Mouse (Mus musculus) retina, adult 2 months (tissue): ENCODE results near the gene Rell1.
"Not testable (repeated sequence)": the region's sequence is repeated elsewhere in the genome, so short reads cannot be mapped to it uniquely, and the experiment has no call there.

Experiments used
- DNase-seq: peaks from one replicate; pipeline ENCODE4 v3.0.0-alpha.2; 2012; ENCODE audit warnings: low read depth, low spot score

The Rell1 gene

DNA sequence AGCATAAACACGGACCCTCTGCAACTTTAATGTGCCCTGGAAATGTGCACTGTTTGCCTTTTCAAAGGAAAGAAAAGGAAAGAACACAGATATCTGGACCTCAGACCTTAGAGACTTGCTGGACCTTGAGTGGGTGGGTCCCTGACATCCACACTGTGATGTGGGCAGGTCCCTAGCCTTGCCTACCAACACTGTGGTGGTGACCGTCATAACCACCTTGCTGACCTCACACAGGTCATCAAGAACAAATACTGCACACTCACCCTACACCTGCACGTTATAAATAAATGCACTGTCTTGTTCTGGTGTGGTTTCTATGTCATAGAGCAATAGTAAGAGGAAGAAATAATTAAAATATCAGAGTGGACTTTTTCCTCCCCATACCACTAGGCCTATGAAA is 65.4 kb downstream of the Rell1 start:
- no peak for DNase-seq

DNA sequence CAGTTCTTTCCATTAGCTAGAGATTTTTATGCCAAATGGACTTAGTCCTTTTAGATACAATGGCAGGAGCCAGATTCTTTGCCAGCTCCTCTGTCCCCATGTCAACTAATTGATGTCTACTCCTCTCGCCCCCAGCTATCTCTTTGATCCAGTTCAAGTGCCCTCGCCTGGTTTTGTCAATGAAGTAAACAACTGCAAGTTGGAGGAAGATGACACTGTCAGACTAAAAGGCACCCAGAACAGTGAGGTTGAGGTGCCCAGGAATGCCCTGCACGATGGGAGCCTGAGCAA is 70.9 kb downstream of the Rell1 start:
- DNase-seq: no peak

DNA sequence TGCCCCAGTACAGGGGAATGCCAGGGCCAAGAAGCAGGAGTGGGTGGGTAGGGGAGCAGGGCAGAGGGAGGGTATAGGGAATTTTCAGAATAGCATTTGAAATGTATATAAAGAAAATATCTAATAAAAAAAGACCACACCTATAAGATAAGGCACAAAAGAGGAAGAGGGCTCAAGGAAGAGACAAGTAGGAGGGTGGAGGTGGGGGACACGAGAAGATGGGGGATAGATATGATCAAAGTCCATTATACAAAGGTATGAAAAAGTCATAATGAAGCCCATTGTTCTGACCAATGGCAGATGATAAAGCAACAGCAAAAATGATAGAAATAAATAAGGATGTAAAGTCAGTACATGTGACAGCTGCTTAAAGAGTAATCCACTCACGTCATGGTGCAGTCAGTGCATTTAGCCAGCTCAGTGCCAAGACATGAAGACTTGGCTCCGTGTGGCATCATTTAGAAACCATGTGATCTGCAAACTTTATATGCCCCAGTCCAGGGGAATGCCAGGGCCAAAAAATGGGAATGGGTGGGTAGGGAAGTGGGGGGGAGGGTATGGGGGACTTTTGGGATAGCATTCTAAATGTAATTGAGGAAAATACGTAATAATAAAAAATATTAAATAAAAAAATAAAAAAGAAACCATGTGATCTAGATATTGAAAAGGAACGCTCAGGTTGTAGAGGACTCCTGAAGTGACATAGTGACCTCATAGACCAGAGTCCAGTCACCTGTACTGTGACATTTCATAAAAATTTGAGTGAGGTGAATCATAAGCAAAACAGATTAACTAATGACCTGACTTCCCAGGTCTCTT is 71.5 kb downstream of the Rell1 start:
- DNase-seq: not testable (repeated sequence)

DNA sequence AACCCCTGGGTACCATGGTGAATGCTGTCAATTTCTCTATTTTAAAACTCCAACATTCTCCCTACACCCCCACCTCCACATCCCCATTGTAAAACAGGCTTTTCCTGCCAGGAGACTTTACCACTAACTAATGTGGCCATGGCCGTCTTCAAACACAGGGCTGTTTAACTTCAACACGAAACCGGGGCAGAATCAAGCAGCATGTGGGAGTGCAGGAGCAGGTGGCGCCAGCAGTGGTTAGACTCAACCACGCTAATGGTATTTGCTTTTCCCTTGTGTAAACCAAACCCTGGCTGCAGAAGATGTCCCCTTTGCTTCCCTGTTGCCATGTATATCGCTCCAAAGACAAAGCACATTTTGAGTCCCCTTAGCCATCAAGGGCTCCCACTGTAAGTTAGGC is 76.8 kb downstream of the Rell1 start:
- no peak for DNase-seq

DNA sequence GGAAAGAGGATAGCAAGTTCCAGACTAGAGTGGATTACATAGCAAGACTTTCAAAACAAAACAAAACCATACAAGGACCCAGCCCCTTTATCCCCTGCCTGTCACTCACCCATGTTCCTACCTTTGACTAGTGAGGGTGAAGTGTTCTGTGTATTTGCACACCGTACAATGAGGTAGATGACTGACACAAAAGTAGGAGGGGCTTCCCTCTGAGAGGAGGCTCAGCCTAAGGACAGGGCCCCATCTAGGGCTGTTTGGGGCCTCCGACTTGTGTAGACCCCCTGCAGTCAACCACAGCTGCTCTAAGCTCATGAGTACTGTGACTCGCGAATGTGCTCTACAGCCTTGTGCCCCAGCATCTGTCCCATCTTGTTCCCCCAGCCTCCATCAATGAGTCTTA is 77.5 kb downstream of the Rell1 start:
- no peak for DNase-seq

DNA sequence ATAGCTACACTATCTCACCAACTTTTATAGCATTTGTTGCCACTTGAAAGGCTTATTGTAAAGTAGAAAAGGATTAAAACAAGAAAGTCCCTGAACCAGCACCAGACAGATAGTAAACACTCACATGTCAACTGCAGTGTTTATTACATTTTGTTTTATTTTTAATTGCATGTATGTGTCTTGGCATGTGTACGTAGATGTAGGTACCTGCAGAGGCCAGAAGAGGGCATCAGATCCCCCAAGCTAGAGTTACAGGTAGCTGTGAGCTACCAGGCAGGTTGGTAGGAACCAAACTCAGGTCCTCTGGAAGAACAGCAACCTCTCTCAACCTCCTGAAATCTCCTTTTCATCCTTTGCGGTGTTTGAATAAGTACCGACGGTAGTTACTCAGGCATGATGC is 81.6 kb downstream of the Rell1 start:
- no peak for DNase-seq

DNA sequence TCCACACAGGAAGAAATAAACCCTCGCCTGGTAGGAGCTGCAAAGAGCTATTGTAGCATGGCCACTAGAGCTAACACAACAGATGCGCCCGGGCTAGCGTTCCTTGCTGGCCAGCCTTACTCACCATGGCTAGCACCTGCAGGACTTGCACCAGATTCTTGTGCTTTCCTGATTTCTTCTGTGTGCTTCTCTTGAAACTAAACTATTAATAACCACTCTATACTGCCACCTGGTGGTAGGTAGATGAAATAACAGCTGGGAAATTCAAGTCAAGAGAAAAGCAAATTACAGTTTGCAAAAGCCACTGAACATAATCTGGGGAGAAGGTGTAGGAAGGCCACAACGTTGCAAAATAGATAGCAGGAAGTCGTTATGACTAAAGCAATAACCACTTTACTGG is 82.0 kb downstream of the Rell1 start:
- DNase-seq: no peak

DNA sequence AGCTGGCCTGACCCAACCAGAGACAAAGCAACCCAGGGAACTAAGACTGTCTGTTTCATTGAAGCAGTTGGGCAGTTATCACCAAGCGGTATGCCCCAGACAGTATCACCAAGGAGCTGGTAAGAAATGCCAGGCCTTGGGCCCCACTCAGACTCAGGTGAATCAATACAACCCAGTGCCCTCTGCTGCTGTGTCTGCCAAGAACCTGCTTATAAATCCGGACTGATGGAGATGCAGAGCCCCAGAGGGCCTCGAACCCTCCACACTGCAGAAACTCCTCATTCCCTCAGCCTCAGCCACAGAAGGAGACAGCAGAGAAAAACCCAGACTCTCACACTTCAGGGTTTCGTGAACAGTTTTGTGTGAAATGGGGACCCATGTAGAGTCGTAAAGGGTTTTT is 82.4 kb downstream of the Rell1 start:
- no peak for DNase-seq

DNA sequence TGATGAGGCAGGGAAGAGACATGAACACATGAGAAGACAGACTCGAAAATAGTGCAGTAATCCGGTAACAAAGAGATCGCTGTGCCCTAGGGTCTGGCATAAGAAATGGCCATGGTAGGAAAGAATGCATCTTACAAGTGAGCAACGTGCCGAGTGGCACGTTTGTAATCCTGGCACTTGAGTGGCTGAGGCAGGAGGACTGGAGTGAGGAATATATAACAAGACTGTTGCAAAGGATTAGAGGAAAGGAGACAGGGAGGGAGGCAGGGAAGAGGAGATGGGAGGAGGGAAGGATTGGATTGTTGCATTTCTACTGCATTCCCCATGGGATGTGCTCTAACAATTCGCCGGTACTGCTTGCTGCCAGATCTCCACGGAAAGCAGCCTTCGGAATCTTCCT is 89.7 kb downstream of the Rell1 start:
- no peak for DNase-seq

DNA sequence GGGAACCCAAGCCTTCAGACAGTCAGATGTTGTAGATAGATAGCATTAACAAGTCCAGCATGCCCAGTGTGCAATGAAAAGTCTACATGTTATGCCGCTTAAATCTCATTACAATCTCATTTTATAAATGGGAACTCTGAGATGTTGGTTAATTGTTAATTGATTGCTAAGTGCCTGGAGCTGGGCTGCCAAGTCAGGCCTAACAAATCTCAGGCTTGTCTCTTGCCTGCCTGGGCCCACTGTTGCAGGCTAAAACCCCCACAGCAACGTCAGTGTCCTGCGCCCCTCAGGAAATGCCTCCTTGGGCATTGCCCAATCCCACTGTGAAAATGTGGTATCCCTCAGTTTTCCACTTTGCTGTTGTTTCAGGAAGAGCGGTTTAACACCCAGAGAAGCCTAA is 92.6 kb downstream of the Rell1 start:
- no peak for DNase-seq

DNA sequence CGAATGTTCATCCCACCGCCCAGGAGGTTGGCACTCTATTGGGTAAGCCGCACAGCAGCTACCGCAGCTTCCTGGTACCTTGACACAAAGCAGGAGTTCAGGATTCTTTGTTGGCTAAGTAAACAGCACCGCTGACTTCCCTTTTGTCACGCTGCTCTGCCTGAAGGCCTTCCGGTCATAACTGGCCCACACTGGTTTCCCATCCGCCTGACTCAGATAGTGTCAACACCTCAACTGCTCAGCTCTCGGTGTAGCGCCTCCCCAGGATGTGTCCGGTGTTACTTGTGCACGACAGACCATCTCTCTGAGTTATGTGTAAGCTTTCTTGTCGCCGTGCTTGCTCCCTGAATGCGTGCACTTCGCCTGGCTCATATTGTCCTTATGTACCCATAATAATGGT is 93.8 kb downstream of the Rell1 start:
- no peak for DNase-seq

DNA sequence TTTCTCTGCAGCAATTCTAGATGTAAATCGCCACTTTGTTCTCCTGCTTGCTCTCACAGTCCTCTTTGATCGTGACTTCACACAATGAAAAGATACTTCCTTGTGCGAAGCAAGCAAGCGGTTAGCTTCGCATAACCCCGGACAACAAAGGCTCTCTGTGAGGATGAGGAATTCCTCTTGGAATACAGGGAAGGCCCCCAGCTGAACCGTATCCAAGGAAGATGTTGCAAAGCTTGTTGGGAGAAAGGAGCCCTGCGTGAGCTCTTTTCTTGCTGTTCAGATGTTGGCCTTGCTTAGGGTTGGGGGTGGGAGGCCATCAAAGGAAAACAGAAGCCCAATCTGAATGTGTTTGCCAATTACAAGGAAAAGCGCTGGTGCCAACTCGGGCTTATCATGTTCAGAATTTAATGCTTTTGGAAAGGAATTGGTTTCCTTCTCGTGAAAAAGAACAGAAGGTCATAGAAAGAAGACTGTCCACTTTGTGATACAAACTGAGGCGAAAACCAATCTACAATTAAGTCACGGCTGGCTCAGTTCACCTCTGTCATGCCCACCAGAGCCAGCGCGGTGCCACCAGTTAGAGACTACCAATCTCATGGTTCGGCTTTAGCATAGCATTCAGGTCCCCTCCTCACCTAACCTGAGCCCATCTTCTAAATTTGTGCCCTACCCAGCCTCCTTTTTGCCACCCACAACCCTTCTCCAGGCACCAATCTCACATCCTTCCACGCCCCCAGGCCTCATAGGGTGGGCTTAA is 96.3 kb downstream of the Rell1 start:
- DNase-seq: no peak

DNA sequence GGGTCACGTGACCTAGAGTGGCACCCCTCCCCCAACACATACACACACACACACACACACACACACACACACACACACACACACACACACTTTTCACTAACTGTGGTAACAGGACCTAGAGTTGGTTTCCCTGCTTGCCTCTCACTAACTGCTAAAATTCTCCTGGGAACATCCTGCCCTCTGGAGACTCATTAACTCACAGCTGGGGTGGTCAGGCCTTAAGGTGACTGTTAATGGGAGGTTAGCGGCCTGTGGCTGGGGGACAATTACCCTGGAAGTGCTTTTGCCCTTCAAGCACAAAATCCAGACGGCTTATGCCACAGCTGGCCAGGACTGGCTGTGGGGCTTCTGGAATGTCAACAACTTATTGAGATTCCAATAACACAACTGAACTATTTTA is 101.3 kb downstream of the Rell1 start:
- DNase-seq: no peak

DNA sequence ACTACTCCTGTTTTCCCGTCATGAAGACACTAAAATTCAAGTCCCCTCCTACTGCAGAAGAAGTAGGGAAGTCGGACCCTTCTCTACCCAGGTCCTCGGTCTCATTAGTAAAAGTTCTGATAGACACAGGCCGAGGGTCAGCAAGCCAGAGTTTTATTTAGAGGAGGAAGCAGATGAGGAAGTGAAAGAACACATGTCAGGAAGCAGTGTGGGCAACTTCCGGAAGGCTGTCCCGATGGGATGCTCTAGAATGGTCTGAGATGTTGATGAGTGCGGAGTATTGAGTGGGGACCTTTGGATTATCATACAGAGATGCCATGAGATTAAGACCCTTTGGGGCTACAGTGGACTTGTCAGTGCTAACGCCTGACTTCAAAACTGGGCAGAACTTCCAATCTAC is 109.8 kb downstream of the Rell1 start:
- DNase-seq: no peak
